Mouse (Mus musculus) Muller cell, postnatal 12 days (primary cell): Measurements from ENCODE around the gene Zfp978.
"Not testable (repeated sequence)": the region's sequence is repeated elsewhere in the genome, so short reads cannot be mapped to it uniquely, and the experiment has no call there.

Experiments
- DNase-seq: peaks from one replicate; pipeline ENCODE4 v3.0.0-alpha.2; 2015; ENCODE audit errors: inconsistent ontology term

Zfp978 gene

GRCm38 (mm10) chr4:147361003-147361402 lies at the start of gene Zfp978:
Zfp978 (plus strand) TSS chr4:147361303.
- not testable (repeated sequence) for DNase-seq

GRCm38 (mm10) chr4:147335036-147335690 lies 25.9 kb upstream of the Zfp978 start:
- not testable (repeated sequence) for DNase-seq

GRCm38 (mm10) chr4:147335691-147336367 lies 25.3 kb upstream of the Zfp978 start:
- DNase-seq, result not testable (repeated sequence)

- not testable (repeated sequence) for DNase-seq
Measured at GRCm38 (mm10) chr4:147336368-147337195, 24.5 kb upstream of the Zfp978 start.

GRCm38 (mm10) chr4:147337520-147337919 lies 23.6 kb upstream of the Zfp978 start:
- DNase-seq, result not testable (repeated sequence)

- DNase-seq, result no peak
Measured at GRCm38 (mm10) chr4:147338032-147338610, 23.0 kb upstream of the Zfp978 start.

GRCm38 (mm10) chr4:147338706-147339105 lies 22.4 kb upstream of the Zfp978 start:
- DNase-seq, result not testable (repeated sequence)

GRCm38 (mm10) chr4:147339601-147340219 lies 21.4 kb upstream of the Zfp978 start:
- not testable (repeated sequence) for DNase-seq

GRCm38 (mm10) chr4:147340236-147340635 lies 20.9 kb upstream of the Zfp978 start:
- DNase-seq, result not testable (repeated sequence)

GRCm38 (mm10) chr4:147340876-147341275 lies 20.2 kb upstream of the Zfp978 start:
- DNase-seq, result not testable (repeated sequence)

GRCm38 (mm10) chr4:147343042-147343908 lies 17.8 kb upstream of the Zfp978 start:
- not testable (repeated sequence) for DNase-seq

- not testable (repeated sequence) for DNase-seq
Measured at GRCm38 (mm10) chr4:147345061-147345554, 16.0 kb upstream of the Zfp978 start.

- not testable (repeated sequence) for DNase-seq
Measured at GRCm38 (mm10) chr4:147346361-147347035, 14.6 kb upstream of the Zfp978 start.

GRCm38 (mm10) chr4:147347300-147347699 lies 13.8 kb upstream of the Zfp978 start:
- not testable (repeated sequence) for DNase-seq

GRCm38 (mm10) chr4:147347880-147348279 lies 13.2 kb upstream of the Zfp978 start:
- DNase-seq, result not testable (repeated sequence)

GRCm38 (mm10) chr4:147348401-147348800 lies 12.7 kb upstream of the Zfp978 start:
- not testable (repeated sequence) for DNase-seq

- DNase-seq, result not testable (repeated sequence)
Measured at GRCm38 (mm10) chr4:147348906-147349686, 12.0 kb upstream of the Zfp978 start.

- not testable (repeated sequence) for DNase-seq
Measured at GRCm38 (mm10) chr4:147349687-147350415, 11.3 kb upstream of the Zfp978 start.
